Mouse (Mus musculus) heart, postnatal 25 days (tissue): Measurements from ENCODE around the gene Hip1r. TPM values are rescaled to one million over a fixed set of nuclear protein-coding genes. Genes with fewer than 3 reads are reported as not detected.

Experiments used
- DNase-seq: peaks from one replicate; pipeline ENCODE4 v3.0.0; 2022; ENCODE audit warnings: low spot score
- intact Hi-C: fragments of 180-260 bp; cut with DNase I; formaldehyde crosslinking; loops from one replicate; pipeline ENCODE4 v1.15.1; 2025
- total RNA-seq, 2 experiments: library from RNA; stranded (reverse); gene quantifications; 2 replicates each; pipeline ENCODE4 v1.2.3; 2021

The Hip1r gene
- total RNA-seq, 2 experiments from 2014 or later, result 13.4 to 19.0 TPM

GRCm38 (mm10) chr5:124011927-124012326 is 38.5 kb downstream of the Hip1r start:
- DNase-seq, result no peak

GRCm38 (mm10) chr5:124012885-124013284 is 39.5 kb downstream of the Hip1r start:
- intact Hi-C loops, result no loop called here
- DNase-seq, result no peak

More at GRCm38 (mm10) chr5:124011927-124012326, 38.5 kb downstream of the Hip1r start:
- intact Hi-C loops, result no loop called here

DNA sequence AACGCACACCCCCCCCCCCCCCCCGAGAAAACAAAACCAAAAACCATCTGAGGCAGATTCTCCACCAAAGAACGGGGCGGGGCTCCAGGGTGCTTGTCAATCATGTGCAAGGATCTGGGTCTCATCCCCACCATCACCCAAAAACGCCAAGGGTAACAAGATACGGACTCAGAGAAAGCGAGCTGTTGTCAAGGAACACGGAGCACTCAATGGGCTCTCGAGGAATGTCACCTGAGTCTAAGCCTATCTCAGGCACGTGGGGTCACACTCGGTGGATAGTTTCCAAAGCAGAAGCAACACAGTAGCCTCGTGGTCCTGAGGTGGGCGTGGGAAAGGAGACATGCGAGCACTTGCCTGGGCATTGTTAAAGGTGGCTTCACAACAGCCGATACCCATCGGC is 40.3 kb downstream of the Hip1r start:
- DNase-seq, result no peak
- intact Hi-C loops, result no loop called here

DNA sequence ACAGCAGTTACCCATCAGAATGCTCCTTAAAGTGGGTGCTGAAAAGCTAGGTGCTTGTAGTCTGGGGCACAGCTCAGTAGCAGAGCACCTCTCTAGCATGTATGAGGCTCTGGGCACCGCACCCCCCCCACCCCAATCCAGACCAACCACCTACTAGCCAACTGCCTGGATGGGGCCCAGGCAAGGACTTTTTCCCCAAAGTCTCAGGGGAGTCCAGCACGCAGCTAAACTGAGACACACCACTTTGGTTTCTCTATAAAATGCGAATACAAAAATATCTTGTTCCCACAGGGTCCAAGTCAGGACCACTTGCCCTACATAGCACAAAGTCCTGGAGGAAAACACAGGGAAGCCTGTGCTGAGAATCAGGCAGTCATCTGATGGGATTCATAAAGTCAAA is 40.8 kb downstream of the Hip1r start:
- DNase-seq, result no peak
- intact Hi-C loops, result no loop called here

GRCm38 (mm10) chr5:124014791-124015251 is 41.4 kb downstream of the Hip1r start:
- DNase-seq, result peak; percentile 51
- intact Hi-C loops, result no loop called here

DNA sequence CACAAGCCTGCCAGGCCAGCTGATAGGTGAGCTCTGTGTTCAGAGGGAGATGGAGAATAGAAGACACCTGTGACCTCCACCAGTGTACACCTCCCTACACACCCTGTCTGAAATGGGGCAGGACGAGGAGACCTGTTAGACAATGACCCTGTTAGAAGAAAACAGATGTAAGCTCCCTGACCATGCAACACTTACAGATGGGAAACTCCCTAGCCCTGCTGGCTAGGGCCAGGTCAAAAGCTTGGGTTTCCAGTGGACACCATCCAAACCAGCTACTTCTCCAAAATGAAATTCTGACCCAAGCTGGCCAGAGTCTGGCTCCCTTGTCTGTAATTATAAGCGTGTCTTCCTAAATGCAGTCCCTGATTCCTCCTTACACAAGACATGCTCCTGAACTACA is 42.3 kb downstream of the Hip1r start:
- DNase-seq, result no peak
- intact Hi-C loops, result loop anchor here (2.0 kb wide), 1 partner anchor 15 kb away; no protein-coding TSS in a partner anchor

- DNase-seq, result no peak
- intact Hi-C loops, result loop anchor here (2.0 kb wide), 1 partner anchor 14 kb away; no protein-coding TSS in a partner anchor
Measured at GRCm38 (mm10) chr5:124016291-124016821, 42.9 kb downstream of the Hip1r start.

GRCm38 (mm10) chr5:124017941-124018340 is 44.5 kb downstream of the Hip1r start:
- DNase-seq, result no peak
- intact Hi-C loops, result loop anchor here (2.0 kb wide), 1 partner anchor 13 kb away; no protein-coding TSS in a partner anchor

DNA sequence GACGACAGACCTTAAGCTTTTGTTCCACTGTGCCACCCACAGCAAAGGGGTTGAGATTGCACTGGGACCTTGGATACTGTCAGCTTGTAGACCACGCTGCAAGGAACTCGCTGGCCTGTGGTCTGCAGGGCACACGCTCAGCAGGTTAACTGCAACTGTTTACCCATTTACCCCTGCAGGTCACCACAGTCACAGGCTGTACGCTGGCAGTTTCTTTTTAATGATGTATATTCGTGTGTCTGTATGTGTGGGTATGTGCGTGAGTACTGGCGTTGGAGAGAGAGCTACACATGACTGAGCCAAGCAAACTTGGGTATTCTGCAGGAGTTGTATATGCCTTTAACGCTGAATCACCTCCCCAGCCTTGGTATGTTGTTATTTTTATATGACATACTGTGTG is 45.2 kb downstream of the Hip1r start:
- intact Hi-C loops, result no loop called here
- DNase-seq, result no peak

DNA sequence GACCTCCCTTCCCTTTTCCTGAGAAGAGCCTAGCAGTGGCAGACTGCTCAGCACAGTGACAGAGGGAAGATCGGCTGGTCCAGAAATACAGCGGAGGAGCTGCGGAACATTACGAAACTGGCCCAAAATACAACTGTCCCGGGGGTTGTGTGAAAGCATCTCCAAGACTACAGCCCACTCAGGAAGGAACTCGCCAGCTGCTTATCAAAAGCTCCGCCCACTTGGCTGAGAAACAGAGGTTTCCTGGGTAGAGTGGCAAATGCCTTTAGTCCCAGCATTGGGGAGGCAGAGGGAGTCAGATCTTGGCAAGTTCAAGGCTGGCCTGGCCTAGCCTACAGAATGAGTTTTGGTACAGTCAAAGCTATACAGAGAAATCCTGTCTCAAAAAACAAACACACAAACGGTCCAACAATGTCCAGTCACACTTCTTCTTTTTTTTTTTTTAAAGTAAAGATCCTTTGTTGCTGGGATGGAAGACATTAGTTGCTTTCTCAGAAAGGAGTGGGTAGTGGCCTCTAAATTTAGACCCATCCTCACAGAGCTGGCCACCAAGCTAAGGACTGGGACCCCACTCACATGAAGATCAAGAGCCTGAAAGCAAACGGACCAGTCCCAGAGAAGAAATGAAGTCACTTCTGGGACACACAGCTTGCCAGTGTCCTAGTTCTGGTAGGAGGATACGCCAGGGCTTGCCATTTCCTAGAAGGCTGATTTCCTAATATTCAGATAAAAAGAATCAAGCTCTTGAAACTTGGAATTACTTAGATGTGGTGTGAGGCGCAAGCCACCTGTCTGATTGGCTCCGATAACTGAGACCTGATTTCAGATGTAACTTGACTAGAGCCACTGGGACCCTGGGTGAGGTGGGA is 46.2 kb downstream of the Hip1r start:
- intact Hi-C loops, result no loop called here
- DNase-seq, result peak; percentile 70

DNA sequence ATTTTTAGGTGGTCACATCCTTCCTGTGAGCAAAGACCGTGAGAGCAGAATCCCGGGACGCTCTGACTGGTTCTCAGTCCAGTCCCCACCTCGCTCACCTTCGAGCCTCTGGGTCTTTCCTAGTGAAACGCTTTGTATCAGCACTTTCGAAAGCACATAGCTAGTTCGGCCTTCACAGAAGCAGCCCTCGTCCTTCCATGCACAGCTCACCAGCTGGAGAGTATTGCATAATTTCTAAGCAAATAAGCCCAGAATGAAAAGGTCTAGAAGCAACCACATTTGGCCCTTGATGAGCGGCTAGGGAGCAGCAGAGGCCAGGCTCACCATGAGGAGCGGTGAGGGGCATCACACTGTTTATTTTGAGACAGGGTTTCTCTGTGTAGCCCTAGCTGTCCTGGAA is 47.7 kb downstream of the Hip1r start:
- DNase-seq, result no peak
- intact Hi-C loops, result no loop called here

DNA sequence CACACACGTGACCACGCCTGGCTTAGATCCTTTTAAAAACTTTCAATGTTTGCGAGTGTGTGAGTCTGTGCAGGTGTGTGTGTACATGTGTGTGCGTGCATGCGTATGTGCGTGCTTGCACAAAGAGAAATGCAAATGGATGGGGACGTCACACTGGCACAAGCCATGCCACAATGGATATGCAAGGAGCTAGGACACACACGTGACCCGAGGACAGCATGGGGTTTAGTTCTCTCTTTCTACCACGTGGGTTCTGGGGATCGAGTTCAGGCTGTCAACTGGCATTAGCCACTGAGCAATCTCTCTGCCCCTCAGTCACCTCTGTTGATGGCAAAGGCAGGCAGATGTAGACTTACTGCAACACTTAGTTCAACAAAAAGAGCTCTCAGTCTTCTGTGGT is 48.3 kb downstream of the Hip1r start:
- DNase-seq, result no peak
- intact Hi-C loops, result no loop called here

- DNase-seq, result no peak
- intact Hi-C loops, result no loop called here
Measured at GRCm38 (mm10) chr5:124022365-124022764, 48.9 kb downstream of the Hip1r start.

GRCm38 (mm10) chr5:124024677-124025076 is 51.2 kb downstream of the Hip1r start:
- intact Hi-C loops, result no loop called here
- DNase-seq, result no peak

GRCm38 (mm10) chr5:124025146-124025545 is 51.7 kb downstream of the Hip1r start:
- intact Hi-C loops, result no loop called here
- DNase-seq, result no peak

DNA sequence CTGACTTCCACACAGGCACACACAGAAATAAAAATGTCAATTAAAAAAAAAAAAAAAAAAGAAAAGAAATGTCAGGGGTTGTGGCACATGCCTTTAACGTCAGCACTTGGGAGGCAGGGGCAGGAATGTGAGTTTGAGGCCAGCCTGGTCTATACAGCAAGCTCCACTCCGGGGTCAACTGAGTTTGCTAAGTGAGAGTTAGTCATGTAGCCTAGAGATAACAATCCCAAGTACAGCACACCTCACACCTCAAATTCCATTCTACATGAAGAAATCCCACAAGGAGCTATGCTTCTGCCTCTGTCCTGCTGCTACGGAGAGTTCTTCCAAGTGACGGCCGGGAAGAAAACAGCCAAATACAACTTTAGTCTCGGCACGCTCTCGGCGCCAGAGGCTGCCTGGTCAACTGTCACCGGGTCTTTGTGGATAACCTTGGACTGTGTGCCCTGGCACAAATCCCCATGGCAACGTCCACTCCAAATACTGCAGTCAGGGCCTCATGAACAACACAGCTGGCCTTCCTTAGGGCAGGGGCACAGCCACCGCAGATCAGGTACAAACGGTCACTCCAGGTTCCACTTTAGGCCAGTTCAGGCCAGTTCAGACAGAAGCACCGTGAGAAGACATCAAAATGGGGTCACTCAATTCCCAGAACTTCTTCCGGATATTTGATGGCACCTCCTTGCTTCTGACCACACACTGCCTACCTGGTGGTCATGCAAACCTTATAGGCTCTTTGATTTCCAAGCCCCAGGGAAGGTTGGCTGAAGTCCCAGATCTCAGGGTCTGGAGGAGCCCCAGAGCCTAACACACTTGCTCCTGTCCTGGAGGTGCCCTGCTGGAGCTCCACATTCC is 52.4 kb downstream of the Hip1r start:
- DNase-seq, result no peak
- intact Hi-C loops, result no loop called here

DNA sequence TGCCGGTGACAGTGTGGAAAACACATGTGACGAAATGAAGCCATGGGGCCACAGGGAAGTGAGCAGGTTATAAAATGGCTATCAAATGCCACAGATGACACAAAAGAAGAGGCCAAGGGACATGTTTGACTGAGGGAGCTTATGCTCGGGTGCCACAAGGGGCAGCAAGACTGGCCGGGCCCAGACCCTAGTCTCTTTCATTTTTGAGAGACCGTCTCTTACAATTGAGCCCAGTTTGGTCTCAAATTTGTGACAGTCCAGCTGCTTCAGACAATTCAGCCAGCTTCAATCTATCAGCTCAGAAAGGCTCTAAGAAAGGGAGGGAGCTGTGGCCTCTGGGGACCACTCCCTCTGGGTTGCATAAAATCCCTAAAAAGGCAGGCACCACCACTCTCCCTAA is 53.1 kb downstream of the Hip1r start:
- intact Hi-C loops, result no loop called here
- DNase-seq, result no peak

DNA sequence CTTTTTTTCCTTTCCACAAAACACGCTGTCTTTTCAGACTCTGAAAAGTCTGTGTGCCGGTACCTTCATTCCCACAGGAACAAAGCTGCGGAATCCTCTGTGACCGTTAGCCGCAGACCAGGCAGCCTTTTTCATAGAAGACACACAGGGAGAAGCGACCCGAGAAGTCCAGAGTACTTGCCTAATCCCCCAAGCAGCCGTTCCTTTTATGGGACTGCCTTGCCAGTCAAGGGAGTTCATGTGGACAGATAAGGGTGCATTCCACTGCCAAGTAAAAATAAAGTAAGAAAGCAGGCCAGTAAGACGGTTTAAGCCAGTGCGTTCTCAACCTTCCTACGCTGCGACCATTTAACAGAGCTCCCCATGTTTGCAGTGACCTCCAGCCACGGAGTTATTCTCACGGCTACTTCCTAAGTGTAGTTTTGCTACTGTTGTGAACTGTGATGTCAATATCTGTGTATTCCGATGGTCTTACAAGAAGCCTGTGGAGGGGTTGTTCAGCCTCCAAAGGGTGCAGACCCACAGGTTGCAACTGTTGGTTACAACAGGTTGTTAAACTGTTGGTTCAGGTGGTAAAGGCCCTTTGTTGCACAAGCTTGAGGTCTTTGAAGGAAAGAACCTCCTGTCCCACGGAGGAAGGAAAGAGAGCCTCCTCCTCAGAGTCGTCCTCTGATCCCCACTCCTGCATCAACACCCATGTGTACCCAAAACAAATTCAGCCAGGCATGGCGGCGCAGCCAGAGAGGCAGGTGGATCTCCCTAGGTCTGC is 54.5 kb downstream of the Hip1r start:
- intact Hi-C loops, result no loop called here
- DNase-seq, result no peak

DNA sequence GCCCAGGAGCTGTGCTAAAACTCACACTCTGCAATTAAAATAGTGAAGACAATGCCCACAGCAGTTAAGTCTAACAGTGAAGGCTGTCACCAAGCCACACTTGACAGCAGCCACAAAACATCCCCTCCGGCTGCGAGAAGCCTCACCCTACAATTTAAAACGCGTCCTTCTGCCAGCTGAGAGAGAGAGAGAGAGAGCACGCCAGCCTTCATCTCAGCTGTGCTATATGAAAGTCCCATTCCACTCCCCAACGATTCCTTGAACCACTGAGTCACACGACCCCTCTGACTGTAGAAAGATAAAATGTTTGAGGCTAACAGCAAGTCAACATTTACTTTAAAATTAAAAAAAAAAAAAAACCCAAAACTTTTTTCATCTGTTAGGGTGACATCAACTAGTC is 55.3 kb downstream of the Hip1r start:
- intact Hi-C loops, result no loop called here
- DNase-seq, result no peak
